Mouse (Mus musculus) liver, embryonic 11.5 days (tissue): ENCODE data around the gene Krt20. TPM values are rescaled to one million over a fixed set of nuclear protein-coding genes. Genes with fewer than 3 reads are reported as not detected.

Source experiments
- ATAC-seq: fragments of 200-750 bp; cut with Nextera tagmentation; replicated peaks from 2 replicates; pipeline ENCODE4 v1.8.0; 2017; ENCODE audit warnings: moderate number of reproducible peaks, mild to moderate bottlenecking, moderate TSS enrichment, moderate library complexity; ENCODE audit not compliant: low FRiP score
- DNase-seq: peaks from one replicate; pipeline ENCODE4 v3.0.0-alpha.2; 2017; ENCODE audit warnings: low spot score
- H3K27ac ChIP-seq: fragments of 300-500 bp; sonication (generic); 2 replicates; pipeline ENCODE4 v1.5.1; 2014; ENCODE audit warnings: mild to moderate bottlenecking, low read depth, low read length, control low read depth
- H3K27me3 ChIP-seq: fragments of 300-500 bp; sonication (generic); replicated peaks from 2 replicates; pipeline ENCODE4 v1.6.1; 2014; ENCODE audit warnings: low read length, mixed read lengths; ENCODE audit not compliant: control insufficient read depth, insufficient read depth
- H3K36me3 ChIP-seq: fragments of 300-500 bp; sonication (generic); 2 replicates; pipeline ENCODE4 v1.6.1; 2014; ENCODE audit warnings: mild to moderate bottlenecking, low read length, moderate library complexity, mixed read lengths; ENCODE audit not compliant: control insufficient read depth, insufficient read depth
- H3K4me1 ChIP-seq: fragments of 300-500 bp; sonication (generic); replicated peaks from 2 replicates; pipeline ENCODE4 v1.6.1; 2014; ENCODE audit warnings: low read length, mixed read lengths; ENCODE audit not compliant: control insufficient read depth, insufficient read depth
- H3K4me2 ChIP-seq: fragments of 300-500 bp; sonication (generic); 2 replicates; pipeline ENCODE4 v1.6.1; 2014; ENCODE audit warnings: mild to moderate bottlenecking, control low read depth, moderate library complexity
- H3K4me3 ChIP-seq: fragments of 300-500 bp; sonication (generic); 2 replicates; pipeline ENCODE4 v1.5.1; 2014; ENCODE audit warnings: low read depth, low read length, control low read depth
- H3K9ac ChIP-seq: fragments of 300-500 bp; sonication (generic); 2 replicates; pipeline ENCODE4 v1.6.1; 2014; ENCODE audit warnings: low read depth, low read length, control low read depth
- H3K9me3 ChIP-seq: fragments of 300-500 bp; sonication (generic); 2 replicates; pipeline ENCODE4 v1.6.1; 2016; ENCODE audit warnings: low read length, inconsistent platforms, mixed read lengths; ENCODE audit not compliant: control insufficient read depth
- WGBS: fragments of 180-500 bp; shearing (Covaris S2); extraction: QIAGEN DNeasy Blood & Tissue Kit; methylation state at CpG from one replicate; pipeline ENCODE4 v1.1.7; 2014; 5-methylcytosine and 5-hydroxymethylcytosine counted together
- polyA plus RNA-seq: library from polyadenylated mRNA; unstranded; fragments of >200 nt; fragmentation: Nextera tagmentation; extraction: Ambion mirVana; gene quantifications from 2 replicates; pipeline ENCODE4 v1.2.1, GENCODE M21; 2014

The Krt20 gene
- polyA plus RNA-seq: 32.1 and 34.1 TPM in 2 replicates

GRCm38 (mm10) chr11:99437972-99438371, at the start of gene Krt20:
Gene Krt20, minus strand, starts transcription at chr11:99438150.
- H3K4me3 ChIP-seq: peak within 1 kb of the TSS; percentile 34
- H3K27ac ChIP-seq: no peak within 1 kb of the TSS
- no peaks in the 10 kb centered on the region for H3K4me1 ChIP-seq
- H3K27me3 ChIP-seq: no peaks in the 10 kb centered on the region
- H3K9ac ChIP-seq: no peak within 1 kb of the TSS
- no peaks in the 10 kb centered on the region for H3K9me3 ChIP-seq
- no peak for ATAC-seq
- H3K36me3 ChIP-seq: no peaks in the 10 kb centered on the region
- no peak for DNase-seq
- 44% methylated on average over 10 of the region's 10 CpGs for WGBS
- H3K4me2 ChIP-seq: peak within 1 kb of the TSS; percentile 44

- WGBS: 71% methylated on average over 3 of the region's 3 CpGs
- H3K4me1 ChIP-seq: no peaks in the 10 kb centered on the region
- H3K9ac ChIP-seq: no peak overlapping the region
- H3K36me3 ChIP-seq: no peaks in the 10 kb centered on the region
- H3K4me3 ChIP-seq: no peak overlapping the region
- H3K4me2 ChIP-seq: no peak overlapping the region
- no peak overlapping the region for H3K27ac ChIP-seq
- ATAC-seq (no peak), DNase-seq (no peak)
- H3K27me3 ChIP-seq: no peaks in the 10 kb centered on the region
- H3K9me3 ChIP-seq: no peaks in the 10 kb centered on the region
These were observed 37.0 kb upstream of the Krt20 start for GRCm38 (mm10) chr11:99474981-99475380.

DNA sequence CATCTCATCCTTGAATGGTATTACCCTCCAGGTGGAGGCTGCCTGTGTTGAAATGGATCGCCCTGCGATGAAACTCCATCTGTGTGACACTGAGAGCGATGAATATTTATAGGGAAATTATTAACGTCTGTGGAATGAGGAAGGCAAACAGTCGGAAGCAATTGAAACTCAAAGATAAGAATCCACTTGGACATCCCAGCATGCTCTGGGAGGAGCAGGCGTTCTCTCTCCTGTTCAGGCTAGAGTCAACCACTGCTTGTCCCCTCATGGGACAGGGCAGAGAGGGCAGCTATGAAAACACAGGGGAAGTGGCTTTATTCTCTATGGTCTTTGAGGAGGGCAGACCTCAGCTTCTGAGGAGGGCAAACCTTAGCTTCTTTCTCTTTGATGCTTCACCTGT, 35.5 kb upstream of the Krt20 start:
- H3K4me1 ChIP-seq: no peaks in the 10 kb centered on the region
- WGBS: 79% methylated on average over 6 of the region's 6 CpGs
- H3K4me3 ChIP-seq: no peak overlapping the region
- no peak overlapping the region for H3K4me2 ChIP-seq
- no peak for ATAC-seq
- H3K36me3 ChIP-seq: no peaks in the 10 kb centered on the region
- no peak overlapping the region for H3K9ac ChIP-seq
- DNase-seq: no peak
- no peaks in the 10 kb centered on the region for H3K9me3 ChIP-seq
- H3K27me3 ChIP-seq: no peaks in the 10 kb centered on the region
- H3K27ac ChIP-seq: no peak overlapping the region

DNA sequence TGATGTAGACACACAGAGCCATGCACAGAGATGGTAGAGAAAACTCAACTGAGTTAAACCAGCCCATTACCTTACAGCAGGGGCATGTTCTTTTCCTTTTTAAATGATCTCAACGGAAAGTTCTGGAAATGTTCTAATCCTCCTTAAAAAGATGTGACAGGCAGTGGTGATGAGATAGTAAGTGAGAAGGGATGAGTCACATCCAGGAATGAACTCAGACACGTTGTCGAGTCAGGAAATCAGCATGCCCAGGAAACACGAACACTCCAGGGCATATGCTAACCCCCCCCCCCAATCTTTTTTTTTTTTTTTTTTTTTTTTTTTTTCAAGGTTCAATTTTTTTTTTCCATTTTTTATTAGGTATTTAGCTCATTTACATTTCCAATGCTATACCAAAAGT, 34.5 kb upstream of the Krt20 start:
- DNase-seq (no peak), ATAC-seq (no peak)
- no peak overlapping the region for H3K9ac ChIP-seq
- H3K4me3 ChIP-seq: no peak overlapping the region
- no peaks in the 10 kb centered on the region for H3K9me3 ChIP-seq
- H3K4me2 ChIP-seq: no peak overlapping the region
- no peaks in the 10 kb centered on the region for H3K27me3 ChIP-seq
- 57% methylated on average over 3 of the region's 4 CpGs for WGBS
- no peak overlapping the region for H3K27ac ChIP-seq
- no peaks in the 10 kb centered on the region for H3K4me1 ChIP-seq
- H3K36me3 ChIP-seq: no peaks in the 10 kb centered on the region

- H3K4me3 ChIP-seq: no peak overlapping the region
- H3K4me1 ChIP-seq: no peaks in the 10 kb centered on the region
- DNase-seq (no peak), ATAC-seq (no peak)
- no peaks in the 10 kb centered on the region for H3K27me3 ChIP-seq
- H3K4me2 ChIP-seq: no peak overlapping the region
- H3K9ac ChIP-seq: no peak overlapping the region
- no peaks in the 10 kb centered on the region for H3K9me3 ChIP-seq
- H3K27ac ChIP-seq: no peak overlapping the region
- WGBS: 88% methylated on average over 6 of the region's 6 CpGs
- no peaks in the 10 kb centered on the region for H3K36me3 ChIP-seq
These were observed 34.0 kb upstream of the Krt20 start for GRCm38 (mm10) chr11:99471946-99472345.

DNA sequence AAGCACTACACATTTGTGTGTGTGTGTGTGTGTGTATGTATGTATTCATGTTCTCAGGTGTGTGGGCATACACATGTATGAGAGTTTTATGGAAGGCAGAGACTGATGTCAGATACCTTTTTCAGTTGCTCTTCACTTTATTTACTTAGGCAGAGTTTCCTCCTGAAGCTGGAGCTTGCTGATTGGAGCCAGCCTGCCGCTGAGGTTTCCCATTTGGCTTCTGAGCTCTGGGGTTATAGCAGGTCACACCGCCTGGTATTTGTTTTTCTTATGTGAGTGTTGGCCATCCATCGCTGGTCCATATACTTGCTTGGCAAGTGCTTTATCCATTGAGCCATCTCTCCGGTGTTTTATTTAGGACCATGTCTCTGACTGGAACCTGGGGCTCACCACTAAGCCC, 31.3 kb upstream of the Krt20 start:
- DNase-seq (no peak), ATAC-seq (no peak)
- Histone ChIP-seq H3K36me3 (no peaks in the 10 kb centered on the region), H3K27me3 (no peaks in the 10 kb centered on the region), H3K9me3 (no peaks in the 10 kb centered on the region), H3K4me2 (no peak overlapping the region), H3K4me3 (no peak overlapping the region), H3K27ac (no peak overlapping the region), H3K4me1 (no peaks in the 10 kb centered on the region), H3K9ac (no peak overlapping the region)
- 72% methylated on average over 4 of the region's 4 CpGs for WGBS

GRCm38 (mm10) chr11:99468566-99468965, 30.6 kb upstream of the Krt20 start:
- WGBS: 78% methylated on average over 11 of the region's 11 CpGs
- no peak overlapping the region for H3K9ac ChIP-seq
- H3K4me3 ChIP-seq: no peak overlapping the region
- no peaks in the 10 kb centered on the region for H3K9me3 ChIP-seq
- no peak for DNase-seq
- no peaks in the 10 kb centered on the region for H3K36me3 ChIP-seq
- no peaks in the 10 kb centered on the region for H3K4me1 ChIP-seq
- no peak for ATAC-seq
- H3K27ac ChIP-seq: no peak overlapping the region
- no peaks in the 10 kb centered on the region for H3K27me3 ChIP-seq
- no peak overlapping the region for H3K4me2 ChIP-seq

GRCm38 (mm10) chr11:99466316-99466715, 28.4 kb upstream of the Krt20 start:
- Histone ChIP-seq H3K4me2 (no peak overlapping the region), H3K9me3 (no peaks in the 10 kb centered on the region), H3K4me1 (no peaks in the 10 kb centered on the region), H3K36me3 (no peaks in the 10 kb centered on the region), H3K27ac (no peak overlapping the region), H3K27me3 (no peaks in the 10 kb centered on the region), H3K4me3 (no peak overlapping the region), H3K9ac (no peak overlapping the region)
- DNase-seq: no peak
- no peak for ATAC-seq
- WGBS: 40% methylated on average over 7 of the region's 7 CpGs

DNA sequence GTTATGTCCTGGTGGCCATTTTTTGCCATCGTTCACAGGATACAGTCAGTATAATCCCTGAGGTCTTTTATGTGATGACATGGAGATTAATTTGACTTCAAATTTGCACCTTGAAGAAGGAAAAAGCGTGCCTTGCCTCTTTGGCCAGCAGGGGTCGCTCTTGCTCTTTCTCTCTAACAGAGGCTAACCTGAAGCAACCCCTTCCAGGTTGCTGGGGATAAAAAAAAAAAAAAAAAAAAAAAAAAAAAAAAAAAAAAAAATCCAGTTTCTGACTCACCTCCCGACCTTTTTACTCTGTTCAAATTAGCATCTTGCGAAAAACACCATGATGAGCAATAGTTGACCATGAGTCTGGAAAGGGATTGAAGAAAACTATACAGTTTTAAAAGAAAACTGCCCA, 26.9 kb upstream of the Krt20 start:
- H3K4me3 ChIP-seq: no peak overlapping the region
- no peak overlapping the region for H3K4me2 ChIP-seq
- no peaks in the 10 kb centered on the region for H3K4me1 ChIP-seq
- ATAC-seq (no peak), DNase-seq (peak; percentile 65)
- no peak overlapping the region for H3K27ac ChIP-seq
- WGBS: 9% methylated on average over 5 of the region's 5 CpGs
- H3K9ac ChIP-seq: no peak overlapping the region
- no peaks in the 10 kb centered on the region for H3K27me3 ChIP-seq
- no peaks in the 10 kb centered on the region for H3K9me3 ChIP-seq
- no peaks in the 10 kb centered on the region for H3K36me3 ChIP-seq
